Mouse (Mus musculus): ENCODE measurements at regions not wholly inside any gene's neighbourhood (a gene's known extent, or its start where the extent isn't known, plus 50 kb on each side); places are given as distances from the start of the nearest gene placed in this dataset.
"Not testable (repeated sequence)": the region's sequence is repeated elsewhere in the genome, so short reads cannot be mapped to it uniquely, and the experiment has no call there.

DNA sequence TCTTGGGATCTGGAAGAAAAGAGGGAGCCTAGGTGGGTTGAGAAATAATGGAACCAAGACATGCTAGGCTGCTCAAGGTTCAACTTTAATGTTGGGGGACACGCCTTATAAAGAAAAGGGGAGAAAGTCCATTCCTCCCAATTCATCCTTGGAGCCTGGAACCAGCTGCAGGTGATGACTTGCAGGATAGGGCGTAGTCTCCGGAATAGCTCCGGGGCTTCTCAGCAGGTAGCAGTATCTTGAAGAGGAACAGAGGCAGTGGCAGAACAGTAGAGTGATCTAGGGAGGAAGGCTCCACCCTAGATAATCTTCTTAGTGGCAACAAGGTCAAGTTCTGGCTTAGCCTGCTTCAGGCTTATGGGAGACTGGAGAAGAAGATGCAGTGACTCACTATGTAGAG, 764.0 kb downstream of the Cdh8 start:
- not testable (repeated sequence) for H3K4me1 ChIP-seq (ENCODE audit: control insufficient read depth, insufficient read depth, low read length); H3K9ac ChIP-seq (ENCODE audit: low read depth, low read length); H3K27ac ChIP-seq (ENCODE audit: low read length); H3K36me3 ChIP-seq (ENCODE audit: control insufficient read depth, insufficient read depth, low read length); H3K4me3 ChIP-seq (ENCODE audit: low read length); H3K4me2 ChIP-seq (ENCODE audit: low read depth, low read length); ATAC-seq; H3K9me3 ChIP-seq (ENCODE audit: control insufficient read depth, low read length); H3K27me3 ChIP-seq (replicated peaks; ENCODE audit: control insufficient read depth, insufficient read depth, low read length)
- 86% methylated on average over 4 of the region's 4 CpGs for WGBS

DNA sequence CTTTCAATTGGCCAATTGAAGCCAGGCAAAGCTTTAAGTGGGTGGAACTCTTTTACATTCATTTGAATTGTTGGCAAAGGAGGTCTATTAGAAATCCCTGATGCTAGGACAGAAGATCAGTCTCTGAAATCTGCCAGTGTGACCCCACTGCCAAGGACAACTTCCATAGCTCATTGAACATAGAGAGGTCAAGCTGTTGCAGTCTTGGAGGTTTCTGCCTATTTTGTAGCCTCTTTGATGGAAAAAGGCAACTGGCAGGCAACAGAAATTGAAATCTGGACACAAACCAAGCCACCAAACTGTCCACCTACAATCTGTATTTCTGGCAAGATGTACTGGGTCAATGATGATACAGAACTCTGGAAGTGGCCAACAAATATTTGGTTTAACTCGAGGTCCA, 765.3 kb downstream of the Cdh8 start:
- H3K36me3 ChIP-seq (ENCODE audit: control insufficient read depth, insufficient read depth, low read length), result no peaks in the 10 kb centered on the region
- ATAC-seq, result no peak
- H3K27me3 ChIP-seq (replicated peaks; ENCODE audit: control insufficient read depth, insufficient read depth, low read length), result no peaks in the 10 kb centered on the region
- WGBS, result 79% methylated on average over 1 of the region's 1 CpGs
- H3K4me1 ChIP-seq (ENCODE audit: control insufficient read depth, insufficient read depth, low read length), result no peaks in the 10 kb centered on the region
- H3K27ac ChIP-seq (ENCODE audit: low read length), result no peak overlapping the region
- no peak overlapping the region for H3K4me3 ChIP-seq (ENCODE audit: low read length)
- H3K9ac ChIP-seq (ENCODE audit: low read depth, low read length), result no peak overlapping the region
- no peak overlapping the region for H3K4me2 ChIP-seq (ENCODE audit: low read depth, low read length)
- H3K9me3 ChIP-seq (ENCODE audit: control insufficient read depth, low read length), result no peaks in the 10 kb centered on the region

DNA sequence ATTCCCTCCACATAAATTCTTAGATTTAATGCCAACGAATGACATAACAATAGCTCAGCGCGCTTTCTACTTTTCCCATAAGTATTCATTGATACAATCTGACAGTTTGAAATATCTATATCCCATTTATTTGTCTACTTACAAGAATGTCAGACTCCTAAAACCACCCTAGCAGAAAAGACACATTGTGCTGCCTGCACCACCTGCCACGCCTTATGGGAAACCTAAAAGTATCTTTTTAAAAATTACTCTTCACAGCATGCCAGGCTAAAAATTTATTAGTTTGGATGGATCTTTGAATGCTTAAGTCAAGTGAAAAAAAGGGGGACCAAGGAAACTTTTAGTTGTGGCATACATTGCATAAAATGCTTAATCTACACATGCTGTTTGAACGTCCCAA, 788.1 kb downstream of the Cdh8 start:
- Histone ChIP-seq H3K9ac (ENCODE audit: low read depth, low read length) (no peak overlapping the region), H3K27ac (ENCODE audit: low read length) (no peak overlapping the region), H3K36me3 (ENCODE audit: control insufficient read depth, insufficient read depth, low read length) (no peaks in the 10 kb centered on the region), H3K4me1 (ENCODE audit: control insufficient read depth, insufficient read depth, low read length) (no peaks in the 10 kb centered on the region), H3K9me3 (ENCODE audit: control insufficient read depth, low read length) (no peaks in the 10 kb centered on the region), H3K4me3 (ENCODE audit: low read length) (no peak overlapping the region), H3K4me2 (ENCODE audit: low read depth, low read length) (no peak overlapping the region), H3K27me3 (replicated peaks; ENCODE audit: control insufficient read depth, insufficient read depth, low read length) (no peaks in the 10 kb centered on the region)
- no peak for ATAC-seq
- WGBS, result 89% methylated on average over 5 of the region's 5 CpGs

DNA sequence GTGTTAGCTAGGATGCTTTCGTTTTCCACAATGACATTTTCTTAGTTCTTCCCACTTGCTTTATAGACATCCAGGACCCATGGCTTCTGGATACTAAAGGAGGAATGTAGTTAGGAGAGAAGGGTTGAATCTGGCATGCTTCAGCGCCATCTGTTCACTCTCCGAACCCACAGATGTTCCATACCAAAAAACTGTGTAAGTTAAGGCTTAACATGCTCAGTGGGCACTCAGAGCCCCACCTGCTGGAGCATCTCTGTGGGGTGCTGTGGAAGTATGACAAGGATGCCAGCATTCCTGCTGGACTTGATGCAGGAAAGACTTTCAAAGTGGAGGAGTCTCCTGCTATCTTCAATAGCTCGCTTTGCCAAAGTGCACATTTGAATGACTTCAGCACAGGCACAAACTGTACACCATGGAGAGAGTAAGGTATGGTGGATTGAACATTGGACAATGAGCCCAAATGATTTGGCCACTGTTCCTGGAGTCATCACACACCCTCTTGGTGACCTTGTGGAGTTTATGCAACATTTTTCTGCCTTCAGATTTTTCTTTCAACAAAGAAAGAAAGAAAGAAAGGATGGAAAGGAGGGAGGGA, 802.3 kb downstream of the Cdh8 start:
- H3K27ac ChIP-seq (ENCODE audit: low read length), result no peak overlapping the region
- no peaks in the 10 kb centered on the region for H3K27me3 ChIP-seq (replicated peaks; ENCODE audit: control insufficient read depth, insufficient read depth, low read length)
- H3K4me2 ChIP-seq (ENCODE audit: low read depth, low read length), result no peak overlapping the region
- ATAC-seq, result no peak
- no peak overlapping the region for H3K4me3 ChIP-seq (ENCODE audit: low read length)
- no peaks in the 10 kb centered on the region for H3K9me3 ChIP-seq (ENCODE audit: control insufficient read depth, low read length)
- WGBS, result 88% methylated on average over 4 of the region's 4 CpGs
- no peak overlapping the region for H3K9ac ChIP-seq (ENCODE audit: low read depth, low read length)
- no peaks in the 10 kb centered on the region for H3K36me3 ChIP-seq (ENCODE audit: control insufficient read depth, insufficient read depth, low read length)
- no peaks in the 10 kb centered on the region for H3K4me1 ChIP-seq (ENCODE audit: control insufficient read depth, insufficient read depth, low read length)

DNA sequence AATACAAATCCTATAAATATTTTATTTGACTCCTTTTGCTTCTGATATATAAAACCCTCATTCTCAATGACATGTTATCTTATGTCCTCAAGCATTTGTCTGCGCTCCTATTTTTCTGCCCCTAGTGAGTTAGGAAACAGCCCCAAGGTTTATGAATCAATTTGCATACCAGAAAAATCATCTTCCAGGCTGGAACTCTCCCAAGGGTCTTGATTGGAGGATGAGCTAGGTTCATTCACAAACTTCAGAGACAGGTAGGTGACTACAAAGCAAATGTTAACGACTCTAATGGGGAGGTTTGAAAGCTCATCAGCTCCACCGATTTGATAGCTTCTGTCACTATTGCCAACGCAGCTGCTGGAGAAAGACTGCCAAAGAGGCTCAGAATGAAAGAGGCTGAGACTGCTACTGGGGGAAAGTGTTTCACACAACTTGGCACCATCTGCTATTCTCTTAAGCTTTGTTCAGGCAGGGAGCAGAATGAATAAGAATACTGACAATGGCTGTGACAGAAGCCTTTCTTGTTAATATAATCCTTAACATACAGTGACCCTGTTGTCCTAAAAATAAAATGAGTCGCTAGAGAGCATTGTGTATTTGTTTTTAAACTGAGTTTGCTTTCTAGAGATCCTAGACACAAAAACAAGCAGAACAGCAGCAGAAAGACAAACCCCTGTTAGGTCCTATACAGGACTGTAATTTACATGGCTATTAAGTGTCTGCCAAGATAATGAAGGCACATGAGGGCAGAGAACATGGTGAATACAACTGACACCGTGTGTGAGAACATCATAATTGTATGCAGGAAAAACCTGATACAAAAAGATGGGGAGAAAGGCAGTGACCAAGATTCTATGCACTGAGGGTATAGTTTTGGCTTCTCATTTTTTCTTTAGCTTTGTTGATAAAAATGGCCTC, 843.4 kb downstream of the Cdh8 start:
- 58% methylated on average over 6 of the region's 6 CpGs for WGBS
- no peak overlapping the region for H3K4me3 ChIP-seq (ENCODE audit: low read length)
- H3K27ac ChIP-seq (ENCODE audit: low read length), result no peak overlapping the region
- ATAC-seq, result no peak
- H3K9me3 ChIP-seq (ENCODE audit: control insufficient read depth, low read length), result no peaks in the 10 kb centered on the region
- H3K9ac ChIP-seq (ENCODE audit: low read depth, low read length), result no peak overlapping the region
- no peaks in the 10 kb centered on the region for H3K4me1 ChIP-seq (ENCODE audit: control insufficient read depth, insufficient read depth, low read length)
- no peaks in the 10 kb centered on the region for H3K36me3 ChIP-seq (ENCODE audit: control insufficient read depth, insufficient read depth, low read length)
- H3K4me2 ChIP-seq (ENCODE audit: low read depth, low read length), result no peak overlapping the region
- H3K27me3 ChIP-seq (replicated peaks; ENCODE audit: control insufficient read depth, insufficient read depth, low read length), result no peaks in the 10 kb centered on the region

DNA sequence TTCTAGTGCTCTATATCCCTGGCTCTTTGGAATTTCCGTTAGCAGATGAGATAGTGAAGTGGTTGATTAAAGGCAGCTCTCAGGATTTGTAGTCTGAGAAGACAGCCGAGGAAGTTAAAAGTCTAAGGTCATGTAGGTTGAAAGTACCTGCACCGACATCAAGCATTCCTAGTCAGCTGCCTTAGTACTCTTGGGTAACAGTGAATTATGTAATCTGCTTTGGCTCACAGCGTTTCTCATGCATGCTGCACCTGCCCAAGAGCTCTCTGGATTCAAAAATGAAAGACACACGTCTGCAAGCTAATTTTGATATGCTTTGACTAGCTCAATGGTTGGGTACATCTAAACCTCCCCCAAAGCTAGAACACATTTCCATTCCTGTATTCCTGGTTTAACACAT, 849.6 kb downstream of the Cdh8 start:
- H3K9ac ChIP-seq (ENCODE audit: low read depth, low read length), result no peak overlapping the region
- WGBS, result 66% methylated on average over 5 of the region's 5 CpGs
- H3K4me1 ChIP-seq (ENCODE audit: control insufficient read depth, insufficient read depth, low read length), result no peaks in the 10 kb centered on the region
- no peak overlapping the region for H3K4me2 ChIP-seq (ENCODE audit: low read depth, low read length)
- no peaks in the 10 kb centered on the region for H3K27me3 ChIP-seq (replicated peaks; ENCODE audit: control insufficient read depth, insufficient read depth, low read length)
- no peaks in the 10 kb centered on the region for H3K36me3 ChIP-seq (ENCODE audit: control insufficient read depth, insufficient read depth, low read length)
- no peaks in the 10 kb centered on the region for H3K9me3 ChIP-seq (ENCODE audit: control insufficient read depth, low read length)
- H3K27ac ChIP-seq (ENCODE audit: low read length), result no peak overlapping the region
- no peak overlapping the region for H3K4me3 ChIP-seq (ENCODE audit: low read length)
- no peak for ATAC-seq

DNA sequence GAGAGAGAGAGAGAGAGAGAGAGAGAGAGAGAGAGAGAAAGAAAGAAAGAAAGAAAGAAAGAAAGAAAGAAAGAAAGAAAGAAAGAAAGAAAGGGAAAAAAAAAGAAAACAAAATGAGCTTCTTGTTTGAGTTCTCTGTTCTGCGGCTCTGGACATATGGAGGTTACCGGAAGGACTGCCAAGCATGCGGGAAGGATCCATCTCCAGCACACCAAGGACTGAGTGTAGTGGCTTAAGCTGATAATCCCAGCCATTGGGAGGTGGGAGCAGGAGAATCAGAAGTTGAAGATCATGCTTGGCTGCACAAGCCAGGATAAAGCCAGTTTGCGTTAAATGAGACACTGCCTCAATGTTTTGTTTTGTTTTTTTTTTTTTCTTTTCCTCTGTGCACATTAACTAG, 897.8 kb downstream of the Cdh8 start:
- no peaks in the 10 kb centered on the region for H3K4me1 ChIP-seq (ENCODE audit: control insufficient read depth, insufficient read depth, low read length)
- H3K4me3 ChIP-seq (ENCODE audit: low read length), result no peak overlapping the region
- H3K36me3 ChIP-seq (ENCODE audit: control insufficient read depth, insufficient read depth, low read length), result no peaks in the 10 kb centered on the region
- no peak overlapping the region for H3K4me2 ChIP-seq (ENCODE audit: low read depth, low read length)
- ATAC-seq, result no peak
- H3K27me3 ChIP-seq (replicated peaks; ENCODE audit: control insufficient read depth, insufficient read depth, low read length), result no peaks in the 10 kb centered on the region
- no peak overlapping the region for H3K27ac ChIP-seq (ENCODE audit: low read length)
- no peak overlapping the region for H3K9ac ChIP-seq (ENCODE audit: low read depth, low read length)
- H3K9me3 ChIP-seq (ENCODE audit: control insufficient read depth, low read length), result no peaks in the 10 kb centered on the region
- 80% methylated on average over 4 of the region's 4 CpGs for WGBS

DNA sequence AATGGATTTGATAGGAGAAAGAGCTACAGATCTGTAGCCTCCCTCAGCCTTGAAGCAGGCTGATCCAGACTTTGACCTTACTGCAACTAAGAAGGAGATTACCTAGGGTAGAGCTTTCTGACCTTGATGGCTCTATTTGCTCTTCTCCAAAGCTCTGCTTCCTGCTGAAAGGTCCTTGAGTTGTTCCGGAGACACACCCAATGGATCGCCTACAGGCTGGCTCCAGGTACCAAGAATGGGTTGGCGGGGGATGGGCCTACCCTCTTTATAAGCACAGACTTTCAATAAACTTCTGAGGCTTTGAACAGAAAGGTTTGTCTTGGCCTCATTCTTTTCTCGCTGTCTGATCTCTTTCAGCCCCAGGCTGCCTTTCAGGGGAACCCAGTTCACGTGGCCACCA, 901.0 kb downstream of the Cdh8 start:
- H3K27ac ChIP-seq (ENCODE audit: low read length), result no peak overlapping the region
- no peak overlapping the region for H3K4me2 ChIP-seq (ENCODE audit: low read depth, low read length)
- no peaks in the 10 kb centered on the region for H3K36me3 ChIP-seq (ENCODE audit: control insufficient read depth, insufficient read depth, low read length)
- H3K4me1 ChIP-seq (ENCODE audit: control insufficient read depth, insufficient read depth, low read length), result no peaks in the 10 kb centered on the region
- 56% methylated on average over 5 of the region's 5 CpGs for WGBS
- H3K9me3 ChIP-seq (ENCODE audit: control insufficient read depth, low read length), result no peaks in the 10 kb centered on the region
- peak; percentile 81 for ATAC-seq
- H3K27me3 ChIP-seq (replicated peaks; ENCODE audit: control insufficient read depth, insufficient read depth, low read length), result no peaks in the 10 kb centered on the region
- H3K9ac ChIP-seq (ENCODE audit: low read depth, low read length), result no peak overlapping the region
- H3K4me3 ChIP-seq (ENCODE audit: low read length), result no peak overlapping the region

DNA sequence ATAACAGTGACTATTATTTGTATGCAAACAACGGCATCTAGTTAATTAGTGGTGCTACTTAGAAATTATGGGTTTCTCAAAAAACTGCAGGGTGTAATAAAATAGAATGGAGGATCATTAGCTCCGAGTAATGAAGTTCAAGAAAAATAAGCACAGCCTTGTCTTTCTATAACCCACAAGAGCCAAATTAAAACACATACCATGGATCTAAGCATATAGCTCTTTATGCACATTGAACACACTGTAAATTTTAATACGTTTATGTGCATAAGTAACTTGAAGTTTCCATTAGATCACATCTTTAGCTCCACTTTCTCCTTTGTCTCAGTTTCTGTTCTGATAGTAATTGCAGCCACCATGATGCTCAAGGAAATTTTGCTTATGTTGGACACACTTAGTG, 919.5 kb downstream of the Cdh8 start:
- Histone ChIP-seq H3K4me1 (ENCODE audit: control insufficient read depth, insufficient read depth, low read length) (no peaks in the 10 kb centered on the region), H3K36me3 (ENCODE audit: control insufficient read depth, insufficient read depth, low read length) (no peaks in the 10 kb centered on the region), H3K27me3 (replicated peaks; ENCODE audit: control insufficient read depth, insufficient read depth, low read length) (no peaks in the 10 kb centered on the region), H3K4me2 (ENCODE audit: low read depth, low read length) (no peak overlapping the region), H3K27ac (ENCODE audit: low read length) (no peak overlapping the region), H3K9me3 (ENCODE audit: control insufficient read depth, low read length) (no peaks in the 10 kb centered on the region), H3K4me3 (ENCODE audit: low read length) (no peak overlapping the region), H3K9ac (ENCODE audit: low read depth, low read length) (no peak overlapping the region)
- no peak for ATAC-seq
- WGBS, result 86% methylated on average over 3 of the region's 3 CpGs

Data from intestine, embryonic 16.5 days (tissue).